Comparison of ENCODE assay signal across 24 mouse cellular contexts in genomic region chr6:91914011-91914410, GRCm38 (mm10).
"Had no signal": no experiment of that assay in that cellular context is flagged by ENCODE, and none has a peak within 500 bp of the region (broad histone marks: within the 10 kb centered on the region; RNA-seq: fewer than 3 reads in every experiment).

No protein-coding gene starts in this region.

- H3K27ac ChIP-seq: gastrocnemius, adult 2 months; heart, embryonic 10.5 days; hindbrain, embryonic 10.5 days; hindbrain, embryonic 12.5 days; hindbrain, embryonic 14.5 days; intestine, embryonic 15.5 days; kidney, embryonic 15.5 days; kidney, postnatal 0 days; limb, embryonic 13.5 days; limb, embryonic 15.5 days; liver, embryonic 12.5 days; liver, embryonic 14.5 days had no signal

- H3K4me1 ChIP-seq: heart, embryonic 12.5 days; intestine, embryonic 15.5 days; kidney, embryonic 15.5 days; limb, embryonic 13.5 days; limb, embryonic 15.5 days; liver, embryonic 12.5 days had no signal

- DNase-seq: gastrocnemius, adult 2 months; gastrocnemius, postnatal 10 days; gastrocnemius, postnatal 25 days; heart, postnatal 10 days; heart, postnatal 4 days; kidney, adult 18-20 months; kidney, adult 9 months; kidney, postnatal 14 days; kidney, postnatal 36 days; layer of hippocampus, adult 9-11 months; layer of hippocampus, postnatal 36 days; left cerebral cortex, postnatal 4 days had no signal

- H3K36me3 ChIP-seq: heart, embryonic 10.5 days; heart, embryonic 12.5 days; hindbrain, embryonic 10.5 days; hindbrain, embryonic 12.5 days; intestine, embryonic 15.5 days; kidney, embryonic 15.5 days; limb, embryonic 13.5 days; limb, embryonic 15.5 days; liver, embryonic 12.5 days had no signal

- H3K9ac ChIP-seq: heart, embryonic 12.5 days; hindbrain, embryonic 12.5 days; hindbrain, embryonic 14.5 days; intestine, embryonic 15.5 days; kidney, embryonic 15.5 days; limb, embryonic 13.5 days; limb, embryonic 15.5 days; liver, embryonic 12.5 days; liver, embryonic 14.5 days had no signal

- H3K27me3 ChIP-seq: hindbrain, embryonic 12.5 days; intestine, embryonic 15.5 days; kidney, embryonic 15.5 days; limb, embryonic 13.5 days; limb, embryonic 15.5 days; liver, embryonic 12.5 days had no signal

- H3K4me3 ChIP-seq: gastrocnemius, adult 2 months; heart, embryonic 10.5 days; heart, embryonic 12.5 days; hindbrain, embryonic 10.5 days; hindbrain, embryonic 12.5 days; intestine, embryonic 15.5 days; kidney, embryonic 15.5 days; limb, embryonic 13.5 days; limb, embryonic 15.5 days; liver, embryonic 12.5 days had no signal
